Mouse (Mus musculus): ENCODE results near the gene Dlgap1.

DNA sequence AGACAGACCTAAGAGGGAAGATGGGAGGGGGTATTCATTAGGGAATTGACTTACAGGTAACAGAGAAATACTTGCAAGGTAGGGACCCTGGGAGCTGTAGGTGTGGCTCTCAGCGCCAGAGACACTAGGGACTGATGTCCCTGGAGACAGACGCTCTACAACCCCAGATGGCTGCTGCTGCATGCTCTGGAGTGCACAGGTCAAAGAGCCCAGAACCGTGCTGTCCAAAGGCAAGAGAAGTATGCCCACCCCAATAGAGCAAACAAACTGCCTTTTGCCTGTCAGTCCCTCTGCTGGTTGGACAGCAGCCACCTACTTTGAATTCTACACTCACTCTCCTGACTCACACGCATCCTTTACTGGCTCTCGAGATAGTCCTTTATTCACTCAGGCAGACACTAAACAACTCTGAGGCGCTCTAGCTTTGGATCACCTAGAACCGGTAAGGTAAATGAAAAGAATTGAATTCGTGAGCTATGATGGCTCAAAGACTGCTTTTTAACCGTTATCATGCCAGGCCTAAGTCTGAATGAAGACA, 333.1 kb downstream of the Dlgap1 start:
- TF ChIP-seq CTCF (IDR thresholded peaks at IDR 0.05; ENCODE audit: low read depth) = no peak
- TF ChIP-seq EP300 (IDR thresholded peaks at IDR 0.05; ENCODE audit: low read depth) = no peak
